Mouse (Mus musculus) retina, adult 2 months (tissue): ENCODE measurements around the gene Ntm.

Experiments used
- DNase-seq: peaks from one replicate; pipeline ENCODE4 v3.0.0-alpha.2; 2012; ENCODE audit warnings: low read depth, low spot score

Gene Ntm

DNA sequence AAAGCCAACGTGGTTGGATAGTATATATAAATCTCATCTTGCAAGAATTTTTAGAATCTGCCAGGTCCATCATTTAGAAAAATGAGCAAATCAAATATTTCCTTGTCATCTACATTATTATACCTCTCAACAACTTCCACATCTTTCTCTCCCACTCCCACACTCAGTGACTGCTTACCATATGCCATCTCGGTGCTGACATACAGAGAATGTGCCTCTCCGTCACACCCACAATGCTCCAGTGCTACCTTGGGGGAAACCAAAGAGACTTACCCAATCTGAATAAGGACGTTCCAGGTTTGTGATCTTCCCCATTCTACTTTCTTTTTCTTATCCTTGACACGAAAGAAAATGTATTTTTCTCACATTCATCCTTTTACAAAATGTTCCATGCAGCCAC, 75.0 kb downstream of the Ntm start:
- DNase-seq = no peak

DNA sequence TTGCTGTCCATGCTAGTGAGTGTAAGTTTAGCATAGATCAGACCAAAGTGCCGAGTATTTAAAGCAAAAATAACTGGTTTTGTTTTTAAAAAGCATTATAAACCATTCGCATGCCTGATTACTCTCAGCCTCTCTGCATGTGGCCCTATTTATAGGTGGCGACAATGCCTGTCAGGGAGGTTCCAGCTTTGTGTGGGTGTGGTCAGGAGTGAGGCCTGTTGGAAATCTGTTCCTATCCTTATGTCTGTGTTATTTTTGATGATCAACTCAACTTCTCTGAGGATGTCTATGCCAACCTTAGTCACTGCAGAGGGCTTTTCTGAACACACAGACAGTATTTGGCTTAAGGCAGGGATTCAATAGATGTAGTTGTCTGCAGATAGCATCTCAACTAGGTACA, 78.9 kb downstream of the Ntm start:
- DNase-seq = no peak

DNA sequence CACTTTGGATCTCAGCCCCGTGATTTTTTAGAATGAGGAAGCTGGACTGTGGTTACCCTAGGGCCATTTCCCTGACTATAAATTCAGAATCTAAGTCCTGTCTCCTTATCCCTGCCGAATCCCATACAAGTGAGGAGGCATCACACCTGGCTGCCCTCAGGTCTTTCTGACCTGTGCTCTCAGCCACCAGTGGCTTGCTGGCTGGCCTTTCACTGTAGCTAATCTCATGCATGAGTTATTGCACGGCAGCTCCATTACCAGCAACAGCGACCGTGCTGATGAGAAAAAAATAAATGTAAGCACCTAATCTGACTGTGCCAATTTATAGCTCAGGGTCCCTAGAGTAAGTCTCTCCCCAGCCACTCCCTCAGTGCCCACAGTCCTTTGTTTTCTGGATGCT, 81.3 kb downstream of the Ntm start:
- no peak for DNase-seq

DNA sequence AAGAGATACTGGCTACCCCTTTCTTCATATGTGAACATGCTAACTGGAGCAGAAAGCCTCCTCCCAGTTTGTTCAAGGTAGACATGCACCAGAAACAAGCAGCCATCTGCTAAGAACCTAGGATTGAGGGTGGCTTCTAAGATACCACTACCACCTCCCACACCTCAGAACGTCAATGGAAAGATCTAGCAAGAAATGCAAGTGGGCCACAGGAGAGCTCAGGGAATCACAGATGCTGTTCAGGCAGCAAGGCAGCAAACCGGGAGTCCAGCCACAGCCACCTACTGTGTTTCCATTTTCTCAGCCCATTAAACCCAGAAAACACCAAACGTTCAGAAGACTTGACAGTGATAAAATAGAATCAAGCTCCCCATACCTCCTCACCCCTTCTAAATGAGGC, 85.4 kb downstream of the Ntm start:
- DNase-seq = no peak

DNA sequence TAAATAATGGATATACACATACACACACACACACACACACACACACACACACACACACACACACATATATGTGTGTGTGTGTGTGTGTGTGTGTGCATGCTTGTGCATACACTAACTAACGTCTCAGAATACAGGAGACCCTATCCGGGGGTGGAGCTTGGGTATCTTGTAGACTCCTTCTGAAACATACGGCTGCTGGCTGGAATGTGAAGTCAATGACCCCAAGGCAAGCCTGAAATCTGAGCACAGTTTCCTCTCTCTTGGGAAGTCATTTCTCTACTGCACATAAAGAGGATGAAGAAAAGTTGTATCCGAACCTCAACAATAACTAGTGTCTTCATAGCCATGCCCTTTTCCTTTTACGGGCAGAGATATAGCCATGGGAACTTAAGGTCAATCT, 95.2 kb downstream of the Ntm start:
- DNase-seq = no peak

DNA sequence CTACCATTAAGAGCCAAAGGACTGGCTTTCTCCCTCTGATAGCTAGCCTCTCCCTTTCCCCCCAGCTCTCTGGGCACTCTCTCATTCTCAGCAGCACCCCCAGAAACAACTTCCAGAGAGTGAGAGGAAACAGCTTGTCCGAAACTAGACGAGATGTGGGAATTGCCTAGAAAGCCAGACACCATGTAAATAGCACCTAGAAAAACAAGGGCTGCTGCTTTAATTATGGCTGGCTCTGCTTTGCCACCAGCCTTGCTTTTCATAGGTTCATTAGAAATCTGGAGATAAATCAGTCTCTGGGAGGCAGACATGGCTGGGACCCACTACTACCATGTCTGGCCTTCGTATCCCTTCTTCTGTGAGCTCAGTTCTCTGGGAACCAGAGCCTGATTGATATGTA, 96.1 kb downstream of the Ntm start:
- DNase-seq = no peak

DNA sequence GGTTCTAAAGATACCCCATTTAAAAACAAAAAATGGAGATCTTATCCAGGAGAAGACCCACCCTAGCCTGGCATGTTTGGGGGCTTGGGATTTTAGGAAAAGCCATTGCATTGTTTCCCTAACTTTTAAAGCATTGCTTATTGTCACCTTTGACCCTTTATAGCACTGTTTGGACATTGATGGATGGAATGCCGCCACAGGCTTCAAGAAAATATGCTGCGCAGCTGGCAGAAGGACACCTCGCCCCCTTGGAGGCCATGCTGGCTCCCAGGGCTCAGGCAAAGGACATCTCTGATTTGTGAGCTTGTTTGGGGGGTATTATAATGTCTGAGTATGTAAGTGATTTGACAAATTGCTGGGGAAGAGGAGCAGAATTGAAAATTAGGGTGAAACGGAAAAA, 96.8 kb downstream of the Ntm start:
- no peak for DNase-seq

DNA sequence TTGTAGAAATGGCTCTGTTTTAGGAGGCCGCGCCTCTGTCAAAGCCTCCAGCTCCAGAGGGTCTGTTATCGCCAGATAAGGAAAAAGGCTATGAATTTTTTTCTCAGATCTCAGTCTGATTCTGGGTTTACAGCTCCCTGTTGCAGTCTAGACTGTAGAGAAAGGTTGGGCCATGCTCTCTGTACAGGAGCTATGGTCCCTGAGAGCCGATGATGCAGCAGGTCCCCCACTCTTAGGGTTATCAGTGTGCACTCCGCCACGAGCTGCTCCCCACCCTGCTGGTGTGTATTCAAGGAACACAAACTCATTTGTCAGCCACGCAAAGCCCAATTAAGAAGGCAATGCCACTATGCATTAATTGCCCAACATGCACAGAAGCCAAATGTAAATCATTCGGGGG, 97.4 kb downstream of the Ntm start:
- no peak for DNase-seq

DNA sequence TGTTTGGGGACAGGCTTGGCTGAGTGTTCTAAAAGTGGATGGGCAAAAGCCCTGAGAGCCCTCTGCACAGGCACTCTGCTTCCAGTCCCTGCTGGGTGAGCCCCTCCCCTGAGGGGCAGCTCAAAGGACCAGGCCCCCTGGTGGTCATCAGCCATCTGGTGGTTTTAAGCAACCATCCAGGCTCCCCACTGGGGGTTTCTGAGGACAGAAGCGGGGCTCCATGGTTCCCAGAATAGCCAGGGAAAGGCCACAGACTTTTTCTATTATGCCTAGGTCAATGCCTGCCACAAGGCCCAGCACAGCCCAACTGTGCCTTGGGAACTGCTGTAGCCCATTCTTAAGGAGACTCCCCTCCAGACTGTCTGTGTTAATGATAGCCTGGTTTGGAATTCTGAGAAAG, 98.1 kb downstream of the Ntm start:
- no peak for DNase-seq

DNA sequence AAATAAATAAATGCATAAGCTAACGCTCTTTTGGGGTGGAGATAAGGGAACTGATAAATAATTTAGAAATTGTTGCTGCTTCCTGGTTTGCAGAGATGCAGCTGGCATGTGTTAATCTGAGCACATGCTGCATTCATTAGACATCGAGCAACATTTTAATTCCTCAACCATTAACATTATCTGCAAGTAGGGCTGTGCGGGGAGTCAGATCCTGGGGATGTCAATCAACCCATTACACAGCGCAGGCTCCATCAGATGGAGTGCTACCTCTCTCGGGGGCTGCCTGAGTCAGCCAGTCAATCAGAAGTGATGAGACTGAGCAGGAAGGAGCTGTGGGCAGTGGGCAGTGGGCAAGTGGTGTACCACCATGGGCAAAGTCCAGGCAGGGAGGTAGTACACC, 100.5 kb downstream of the Ntm start:
- DNase-seq = no peak

DNA sequence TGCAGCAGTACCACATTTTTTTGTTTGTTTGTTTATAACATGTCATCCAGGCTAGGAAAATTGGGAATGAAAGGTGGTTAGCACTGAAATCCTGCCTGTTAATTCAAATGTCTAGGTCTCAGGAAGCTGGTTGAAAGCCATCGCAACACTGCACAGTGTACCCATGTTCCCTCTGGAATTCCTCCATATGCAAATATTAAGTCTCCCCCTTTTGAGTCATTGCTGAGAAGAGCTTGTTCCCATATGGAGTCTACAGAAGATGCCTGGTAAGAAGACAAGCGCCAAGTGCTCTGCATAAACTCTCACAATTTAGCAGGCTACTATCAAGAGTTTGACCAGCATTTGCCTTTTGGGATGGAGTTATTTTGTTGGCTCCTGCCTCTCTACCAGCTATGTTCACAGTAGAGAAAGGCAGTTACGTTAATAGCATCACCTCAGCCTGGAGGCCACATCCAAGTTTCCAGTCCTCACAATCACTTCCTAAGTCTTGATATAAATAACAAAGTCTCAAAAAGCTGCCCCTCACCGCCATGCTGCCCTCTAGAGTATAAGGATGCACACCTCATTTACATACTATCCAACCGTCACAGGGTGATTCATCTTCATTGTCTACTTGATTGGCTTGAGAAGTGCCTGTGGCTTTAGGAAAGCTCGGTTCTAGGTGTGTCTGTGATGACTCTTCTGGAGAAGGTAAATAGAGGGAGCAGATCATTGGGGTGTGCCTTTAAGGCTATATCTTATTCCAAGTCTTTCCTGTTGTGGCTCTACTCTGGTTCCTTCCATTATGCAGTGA, 103.5 kb downstream of the Ntm start:
- DNase-seq = no peak

DNA sequence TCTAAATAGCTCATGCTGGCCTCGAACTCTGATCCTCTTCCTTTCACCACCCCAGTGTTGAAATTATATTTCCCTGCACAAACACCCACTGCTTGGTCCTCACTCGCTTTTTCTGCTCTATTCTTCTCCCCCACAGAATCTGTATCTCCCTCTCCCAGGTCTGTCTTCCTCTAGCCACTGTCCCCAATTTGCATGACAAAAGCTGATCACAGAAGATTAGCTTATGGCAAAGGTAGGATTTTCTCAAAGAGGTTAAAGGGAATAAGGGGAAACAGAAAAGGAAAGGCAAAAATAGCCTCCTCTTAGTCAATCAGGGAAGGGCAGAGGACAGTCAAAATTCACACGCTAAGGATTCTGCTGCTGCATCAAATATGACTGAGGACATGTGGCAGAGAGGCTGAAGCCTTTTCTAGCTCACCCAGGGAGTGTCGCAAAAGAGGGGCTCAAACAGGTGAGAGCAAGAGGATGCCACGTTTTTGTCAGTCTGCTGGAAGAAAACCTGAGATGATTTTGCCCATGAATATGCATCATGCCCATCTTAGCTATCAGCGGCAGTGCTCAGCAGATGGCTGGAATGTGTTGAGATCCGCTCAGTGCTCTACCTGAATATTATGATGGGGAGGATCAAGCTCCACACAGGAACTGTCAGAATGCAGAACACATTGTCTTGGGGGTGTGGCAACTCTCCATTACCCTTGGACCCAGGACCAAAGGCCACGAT, 114.0 kb downstream of the Ntm start:
- no peak for DNase-seq

DNA sequence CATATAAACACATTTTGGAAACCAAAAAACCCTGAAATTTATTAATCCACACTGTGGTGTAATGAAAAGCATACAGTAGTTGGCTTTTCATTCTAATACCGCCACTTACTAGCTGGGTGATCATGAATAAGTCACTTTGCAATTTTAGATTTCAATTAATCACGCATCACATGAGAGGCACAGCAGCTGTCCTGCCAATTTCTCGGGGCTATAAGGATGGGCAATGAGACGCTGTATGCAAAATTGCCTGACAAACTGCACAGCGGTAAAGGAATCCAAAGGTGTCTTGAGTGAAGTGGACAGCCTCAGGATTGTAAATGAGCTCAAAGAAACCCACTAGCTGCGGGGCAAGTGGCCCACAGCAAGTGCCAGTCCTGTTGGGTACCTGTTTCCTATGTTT, 125.6 kb downstream of the Ntm start:
- no peak for DNase-seq

DNA sequence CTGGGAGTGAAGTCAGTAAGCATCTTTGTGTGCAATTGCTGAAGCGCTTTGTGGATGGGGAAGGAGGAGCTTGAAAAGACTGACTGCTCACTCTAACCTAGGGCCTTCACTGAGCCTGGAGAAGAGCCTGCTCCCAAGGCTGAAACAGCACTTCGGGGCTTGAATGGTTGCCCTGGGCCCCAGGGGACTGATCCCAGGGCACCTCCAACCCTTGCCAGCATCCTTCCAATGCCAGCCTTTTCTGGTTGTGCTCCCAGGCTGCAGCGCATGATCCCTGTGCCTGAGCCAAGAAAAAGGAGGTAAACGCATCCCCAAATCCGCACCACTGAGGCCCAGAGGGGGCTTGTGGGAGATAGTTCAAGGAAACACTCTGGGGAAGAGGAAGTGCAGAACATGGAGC, 128.0 kb downstream of the Ntm start:
- DNase-seq = no peak

DNA sequence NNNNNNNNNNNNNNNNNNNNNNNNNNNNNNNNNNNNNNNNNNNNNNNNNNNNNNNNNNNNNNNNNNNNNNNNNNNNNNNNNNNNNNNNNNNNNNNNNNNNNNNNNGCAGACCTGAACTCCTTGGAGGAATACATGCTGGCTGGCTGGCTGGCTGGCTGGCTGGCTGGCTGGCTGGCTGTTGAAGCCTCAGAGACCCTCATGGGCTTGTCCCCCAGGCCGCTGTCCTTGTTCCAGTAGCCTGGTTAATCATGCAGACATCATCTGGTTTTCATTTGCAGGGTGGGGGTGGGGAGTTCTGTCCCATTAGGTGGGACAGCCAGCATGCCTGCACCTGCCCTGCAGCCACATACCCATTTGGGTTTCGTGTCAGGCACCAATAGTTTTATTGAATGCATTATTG, 129.2 kb downstream of the Ntm start:
- DNase-seq = no peak

DNA sequence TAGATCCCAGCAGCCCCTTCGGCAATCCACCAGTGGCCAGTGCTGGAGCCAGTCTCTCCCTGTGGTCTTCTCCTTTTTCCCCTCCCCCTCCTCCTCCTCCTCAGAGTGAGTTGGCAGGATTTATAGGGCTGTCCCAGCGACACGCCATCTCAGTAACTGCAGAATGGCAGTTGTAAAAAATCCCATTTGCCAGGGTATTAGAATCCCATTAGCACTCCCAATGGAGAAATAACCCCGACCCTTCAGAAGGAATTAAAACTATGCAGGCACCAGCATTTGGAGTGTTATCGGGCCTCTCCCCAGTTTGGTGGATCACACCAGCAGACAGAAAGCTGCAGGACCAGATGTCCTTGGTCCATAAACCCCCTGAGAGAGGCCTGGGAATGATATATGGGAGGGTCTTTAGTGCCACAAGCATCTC, 135.7 kb downstream of the Ntm start:
- DNase-seq = no peak

DNA sequence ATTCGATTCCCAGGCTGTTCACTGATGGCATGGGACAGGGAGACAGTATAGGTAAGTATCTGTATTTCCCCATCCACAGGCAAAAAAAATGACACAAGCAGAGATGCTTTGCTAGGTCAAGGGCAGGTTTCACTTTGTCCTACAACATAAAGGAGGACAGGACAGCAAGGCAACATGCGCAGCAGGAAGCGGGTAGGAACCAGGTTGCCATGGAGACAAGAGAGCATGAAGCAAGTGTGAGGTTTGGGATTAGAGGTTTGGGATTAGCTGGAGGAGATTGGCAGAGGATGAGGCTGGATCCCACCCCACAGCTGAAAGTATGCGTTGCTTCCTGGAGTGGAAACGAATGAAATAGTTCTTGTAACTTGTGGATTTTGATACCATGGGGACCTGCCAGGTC, 137.7 kb downstream of the Ntm start:
- DNase-seq = no peak

DNA sequence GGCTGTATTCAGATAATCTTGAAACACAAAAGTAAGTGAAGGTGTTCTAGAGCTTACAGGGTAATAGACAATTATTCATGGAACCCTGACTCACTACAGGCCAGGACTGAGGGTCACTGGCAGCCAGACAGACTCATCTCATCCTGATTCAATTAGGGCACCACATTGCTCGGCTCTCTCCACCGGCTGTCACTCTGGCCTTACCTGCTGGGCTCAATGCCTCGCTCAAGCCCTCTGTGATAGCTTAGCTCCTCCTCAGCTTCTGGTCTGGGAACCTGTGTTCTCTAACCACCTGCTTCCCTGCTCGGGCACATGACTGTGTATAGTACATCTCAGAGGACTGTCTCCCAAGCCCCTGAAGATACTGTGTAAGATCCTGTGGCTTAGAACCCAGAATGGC, 139.2 kb downstream of the Ntm start:
- no peak for DNase-seq

DNA sequence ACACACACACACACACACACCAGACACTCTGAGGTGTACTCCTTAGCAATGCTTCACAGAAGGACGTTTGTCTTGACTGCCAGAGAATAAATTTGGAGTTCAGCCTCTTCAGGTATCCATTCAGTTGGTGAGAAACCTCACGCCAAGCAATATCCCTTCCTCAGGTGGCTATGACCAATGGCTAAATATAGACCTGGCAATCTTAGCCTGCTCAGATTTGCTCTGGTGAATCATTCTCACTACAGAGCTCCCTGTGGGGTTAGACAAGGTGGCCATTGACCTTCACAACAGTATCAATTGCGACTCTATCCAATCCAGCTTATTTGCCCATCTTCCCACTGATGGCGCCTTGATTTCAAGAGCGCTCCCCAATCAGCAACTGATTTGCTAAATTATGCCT, 150.3 kb downstream of the Ntm start:
- no peak for DNase-seq

DNA sequence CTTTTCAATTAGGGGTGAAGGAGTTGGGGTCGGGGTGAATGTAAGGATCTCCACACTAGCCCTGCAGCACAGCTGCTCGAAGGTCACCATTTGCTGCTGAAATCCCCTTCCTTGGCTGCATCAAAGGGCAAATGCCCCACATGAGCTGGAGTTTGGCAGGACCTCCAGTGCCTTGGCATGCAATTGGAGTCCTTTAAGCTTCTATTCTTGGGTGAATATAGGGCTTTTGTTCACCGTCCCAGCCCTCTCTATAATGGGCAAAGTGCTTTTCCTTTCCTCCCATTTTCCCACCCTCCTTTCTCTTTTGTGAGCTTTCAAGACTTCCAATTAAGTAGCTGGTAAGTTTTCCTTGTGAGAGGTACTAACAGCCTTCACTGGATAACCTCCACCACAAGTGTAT, 156.2 kb downstream of the Ntm start:
- no peak for DNase-seq

DNA sequence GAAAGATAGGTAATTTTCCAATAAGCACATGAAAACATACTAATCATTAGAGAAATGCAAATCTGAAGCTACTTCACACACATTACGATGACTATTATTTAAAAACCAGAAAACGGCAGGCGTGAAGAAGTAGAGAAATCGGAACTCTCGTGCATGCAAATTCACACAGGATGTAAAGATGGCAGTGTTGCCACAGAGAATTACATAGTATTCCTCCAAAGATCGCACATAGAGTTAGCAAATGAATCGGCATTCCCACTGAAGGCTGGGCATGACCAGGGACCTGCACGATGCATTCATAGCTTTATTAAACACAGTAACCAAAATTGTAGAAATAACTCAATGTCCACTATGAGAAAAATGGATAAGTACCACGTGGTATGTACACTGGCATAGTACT, 158.5 kb downstream of the Ntm start:
- no peak for DNase-seq

DNA sequence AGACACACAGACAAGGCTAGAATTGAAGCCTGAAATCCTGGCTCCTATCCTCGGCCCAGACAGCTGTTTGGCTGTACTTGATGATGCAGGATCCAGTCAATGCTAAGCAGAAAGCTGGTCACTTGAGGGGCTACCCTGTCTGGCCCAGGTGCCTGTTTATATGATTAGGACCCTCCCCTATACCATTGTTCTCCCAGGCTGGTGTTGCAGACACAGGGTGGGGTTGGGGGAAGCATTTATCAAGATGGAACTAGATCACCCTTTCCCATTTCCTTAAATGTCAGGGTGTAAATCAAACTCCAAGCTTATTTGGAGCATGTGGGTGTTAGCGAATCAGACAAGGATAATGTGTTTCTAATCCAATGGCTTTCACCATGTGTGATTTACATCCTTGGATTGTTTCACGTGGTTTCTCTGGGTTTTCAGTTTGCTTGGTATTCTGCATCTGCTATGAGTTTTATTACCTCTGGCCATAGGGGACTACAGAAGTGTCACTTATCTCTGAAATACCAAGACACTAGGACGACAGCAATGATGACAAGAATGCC, 159.1 kb downstream of the Ntm start:
- DNase-seq = no peak
